Mouse (Mus musculus) limb, embryonic 11.5 days (tissue): ENCODE measurements around the gene Mcts2. TPM values are rescaled to one million over a fixed set of nuclear protein-coding genes. Genes with fewer than 3 reads are reported as not detected.
A peak's percentile ranks its signal among the peaks of the same experiment; 100 is the strongest.

Experiments used
- ATAC-seq: fragments of 200-750 bp; cut with Nextera tagmentation; 2 replicates; pipeline ENCODE4 v1.8.0; 2017; ENCODE audit warnings: low read depth; ENCODE audit not compliant: insufficient number of reproducible peaks, low FRiP score, low TSS enrichment
- DNase-seq: peaks from one replicate; pipeline ENCODE4 v3.0.0-alpha.2; 2015; ENCODE audit warnings: low spot score
- H3K27ac ChIP-seq: fragments of 300-500 bp; sonication (generic); replicated peaks from 2 replicates; pipeline ENCODE4 v1.5.1; 2014; ENCODE audit warnings: low read depth, mild to moderate bottlenecking, low read length
- H3K27me3 ChIP-seq: fragments of 300-500 bp; sonication (generic); 2 replicates; pipeline ENCODE4 v1.6.1; 2014; ENCODE audit warnings: mild to moderate bottlenecking, low read length, mixed read lengths; ENCODE audit not compliant: control insufficient read depth, insufficient read depth
- H3K36me3 ChIP-seq: fragments of 300-500 bp; sonication (generic); 2 replicates; pipeline ENCODE4 v1.6.1; 2014; ENCODE audit warnings: mild to moderate bottlenecking, low read length, moderate library complexity, mixed read lengths; ENCODE audit not compliant: control insufficient read depth, insufficient read depth
- H3K4me1 ChIP-seq: fragments of 300-500 bp; sonication (generic); 2 replicates; pipeline ENCODE4 v1.6.1; 2014; ENCODE audit warnings: low read length, mixed read lengths; ENCODE audit not compliant: control insufficient read depth, insufficient read depth
- H3K4me2 ChIP-seq: fragments of 300-500 bp; sonication (generic); 2 replicates; pipeline ENCODE4 v1.6.1; 2014; ENCODE audit warnings: low read depth, mild to moderate bottlenecking, moderate library complexity; ENCODE audit not compliant: severe bottlenecking
- H3K4me3 ChIP-seq: fragments of 300-500 bp; sonication (generic); 2 replicates; pipeline ENCODE4 v1.5.1; 2014; ENCODE audit warnings: low read depth, low read length
- H3K9ac ChIP-seq: fragments of 300-500 bp; sonication (generic); 2 replicates; pipeline ENCODE4 v1.6.1; 2014; ENCODE audit warnings: mild to moderate bottlenecking, low read length
- H3K9me3 ChIP-seq: fragments of 300-500 bp; sonication (generic); 2 replicates; pipeline ENCODE4 v1.6.1; 2016; ENCODE audit warnings: low read length; ENCODE audit not compliant: control insufficient read depth
- WGBS: fragments of 180-500 bp; shearing (Covaris S2); extraction: QIAGEN DNeasy Blood & Tissue Kit; methylation state at CpG from one replicate; pipeline ENCODE4 v1.1.7; 2014; 5-methylcytosine and 5-hydroxymethylcytosine counted together
- polyA plus RNA-seq: library from polyadenylated mRNA; unstranded; fragments of >200 nt; fragmentation: Nextera tagmentation; extraction: Ambion mirVana; gene quantifications from 2 replicates; pipeline ENCODE4 v1.2.1, GENCODE M21; 2014

The Mcts2 gene
- polyA plus RNA-seq, 1 experiment from 2014 or later = 38.5 TPM

GRCm38 (mm10) chr2:152733201-152733600 is 46.4 kb downstream of the Mcts2 start:
- Histone ChIP-seq H3K4me1 (peaks cover 30% of the 10 kb centered on the region), H3K36me3 (no peaks in the 10 kb centered on the region), H3K9me3 (no peaks in the 10 kb centered on the region), H3K9ac (no peak overlapping the region), H3K4me2 (no peak overlapping the region), H3K27ac (no peak overlapping the region), H3K27me3 (no peaks in the 10 kb centered on the region), H3K4me3 (no peak overlapping the region)
- WGBS = 89% methylated on average over 2 of the region's 2 CpGs
- DNase-seq (no peak), ATAC-seq (no peak)

- Histone ChIP-seq H3K9ac (peak overlapping the region; percentile 36; the same call in 1 of the 2 replicates), H3K4me3 (peak overlapping the region; percentile 92), H3K27me3 (no peaks in the 10 kb centered on the region), H3K4me2 (peak overlapping the region; percentile 54), H3K36me3 (no peaks in the 10 kb centered on the region), H3K27ac (peak overlapping the region; percentile 91), H3K9me3 (no peaks in the 10 kb centered on the region), H3K4me1 (peaks cover 22% of the 10 kb centered on the region)
- DNase-seq (no peak), ATAC-seq (no peak)
- 8% methylated on average over 10 of the region's 10 CpGs for WGBS
Observed at GRCm38 (mm10) chr2:152734501-152734900, 47.7 kb downstream of the Mcts2 start.

GRCm38 (mm10) chr2:152734984-152735383 is 48.1 kb downstream of the Mcts2 start:
- ATAC-seq = peak; percentile 80
- H3K4me1 ChIP-seq = peaks cover 20% of the 10 kb centered on the region

GRCm38 (mm10) chr2:152736090-152736601 is 49.3 kb downstream of the Mcts2 start, which contains the start of gene Id1:
Gene Id1, plus strand, starts transcription at chr2:152736251.
- H3K36me3 ChIP-seq = no peaks in the 10 kb centered on the region
- no peaks in the 10 kb centered on the region for H3K9me3 ChIP-seq
- no peaks in the 10 kb centered on the region for H3K27me3 ChIP-seq
- under 1% methylated on average over 28 of the region's 28 CpGs for WGBS
- H3K27ac ChIP-seq = peak within 1 kb of the TSS; percentile 91
- H3K9ac ChIP-seq = peak within 1 kb of the TSS; percentile 93
- peak; percentile 96 for DNase-seq
- peaks cover 25% of the 10 kb centered on the region for H3K4me1 ChIP-seq
- peak within 1 kb of the TSS; percentile 54 for H3K4me2 ChIP-seq
- peak within 1 kb of the TSS; percentile 92 for H3K4me3 ChIP-seq
- ATAC-seq = peak; percentile 72

More at GRCm38 (mm10) chr2:152734984-152735383, 48.1 kb downstream of the Mcts2 start:
- peak overlapping the region; percentile 92 for H3K4me3 ChIP-seq
- peak overlapping the region; percentile 54 for H3K4me2 ChIP-seq
- peak overlapping the region; percentile 91 for H3K27ac ChIP-seq
- DNase-seq = peak; percentile 99
- H3K9me3 ChIP-seq = no peaks in the 10 kb centered on the region
- WGBS = 0% methylated on average over 28 of the region's 28 CpGs
- no peaks in the 10 kb centered on the region for H3K36me3 ChIP-seq
- H3K9ac ChIP-seq = peak overlapping the region; percentile 39
- no peaks in the 10 kb centered on the region for H3K27me3 ChIP-seq

- peak overlapping the region; percentile 91 for H3K27ac ChIP-seq
- H3K4me2 ChIP-seq = peak overlapping the region; percentile 54
- no peak for ATAC-seq
- no peaks in the 10 kb centered on the region for H3K36me3 ChIP-seq
- peaks cover 31% of the 10 kb centered on the region for H3K4me1 ChIP-seq
- H3K9ac ChIP-seq = peak overlapping the region; percentile 93
- H3K27me3 ChIP-seq = no peaks in the 10 kb centered on the region
- peak overlapping the region; percentile 92 for H3K4me3 ChIP-seq
- DNase-seq = peak; percentile 69
- WGBS = under 1% methylated on average over 22 of the region's 22 CpGs
- H3K9me3 ChIP-seq = no peaks in the 10 kb centered on the region
Observed at GRCm38 (mm10) chr2:152736748-152737147, 49.9 kb downstream of the Mcts2 start.

Other genes with a start within 250 kb of the Mcts2 start
- not detected in 2 replicates for gene Defb23, start 222.4 kb upstream of the Mcts2 start, polyA plus RNA-seq
- not detected in 2 replicates for gene Defb20, start 210.0 kb upstream of the Mcts2 start, polyA plus RNA-seq
- gene Defb22, start 196.9 kb upstream of the Mcts2 start, polyA plus RNA-seq = not detected in 2 replicates
- not detected in 2 replicates for gene Defb26, start 175.3 kb upstream of the Mcts2 start, polyA plus RNA-seq
- not detected in 2 replicates for gene Defb28, start 168.8 kb upstream of the Mcts2 start, polyA plus RNA-seq
- not detected in 2 replicates for gene Defb29, start 146.9 kb upstream of the Mcts2 start, polyA plus RNA-seq
- gene Gm17416, start 117.7 kb upstream of the Mcts2 start, polyA plus RNA-seq = not detected in 2 replicates
- gene Defb21, start 114.3 kb upstream of the Mcts2 start, polyA plus RNA-seq = not detected in 2 replicates
- not detected in 2 replicates for gene Defb19, start 106.7 kb upstream of the Mcts2 start, polyA plus RNA-seq
- not detected in 2 replicates for gene Defb45, start 87.6 kb upstream of the Mcts2 start, polyA plus RNA-seq
- not detected in 2 replicates for gene Defb36, start 82.7 kb upstream of the Mcts2 start, polyA plus RNA-seq
- gene Defb25, start 64.0 kb upstream of the Mcts2 start, polyA plus RNA-seq = 0.89 TPM in 1 of 2 replicates, not detected in the other
- 0.69 and 0.88 TPM in 2 replicates for gene Rem1, start 60.1 kb upstream of the Mcts2 start, polyA plus RNA-seq
- 123 and 126 TPM in 2 replicates for gene H13, start 17.6 kb upstream of the Mcts2 start, polyA plus RNA-seq
- gene Id1, start 49.2 kb downstream of the Mcts2 start, polyA plus RNA-seq = 221 and 248 TPM in 2 replicates
- 18.5 and 22.3 TPM in 2 replicates for gene Cox4i2, start 67.1 kb downstream of the Mcts2 start, polyA plus RNA-seq
- 109 and 110 TPM in 2 replicates for gene Bcl2l1, start 144.7 kb downstream of the Mcts2 start, polyA plus RNA-seq
- 172 and 182 TPM in 2 replicates for gene Tpx2, start 160.9 kb downstream of the Mcts2 start, polyA plus RNA-seq
- not detected in 2 replicates for gene Mylk2, start 224.3 kb downstream of the Mcts2 start, polyA plus RNA-seq
- gene Foxs1, start 246.2 kb downstream of the Mcts2 start, polyA plus RNA-seq = 0.29 and 0.38 TPM in 2 replicates